Mouse (Mus musculus): ENCODE data around the gene Ackr3.

The Ackr3 gene

DNA sequence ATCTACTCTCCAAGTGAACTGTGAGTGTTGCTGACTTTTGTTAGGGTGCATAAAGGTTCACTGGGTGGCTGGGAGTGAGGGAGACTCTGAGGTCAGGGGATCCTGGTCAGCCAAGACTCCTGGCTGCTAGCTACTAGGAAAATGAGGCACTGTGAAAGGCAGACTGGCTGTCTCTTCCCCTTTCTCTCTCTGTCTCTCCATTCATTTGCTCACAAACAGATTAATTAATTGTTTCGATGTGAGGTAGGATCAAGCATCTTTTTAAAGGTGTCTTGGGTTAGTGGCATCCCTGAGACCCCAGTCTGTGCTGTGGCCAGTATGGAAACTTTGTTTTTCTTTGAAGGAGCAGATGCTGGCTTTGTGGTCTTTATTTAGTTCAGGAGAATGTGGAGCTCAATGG is 1.0 kb downstream of the Ackr3 start:
- DNase-seq (ENCODE audit: low read depth): no peak

DNA sequence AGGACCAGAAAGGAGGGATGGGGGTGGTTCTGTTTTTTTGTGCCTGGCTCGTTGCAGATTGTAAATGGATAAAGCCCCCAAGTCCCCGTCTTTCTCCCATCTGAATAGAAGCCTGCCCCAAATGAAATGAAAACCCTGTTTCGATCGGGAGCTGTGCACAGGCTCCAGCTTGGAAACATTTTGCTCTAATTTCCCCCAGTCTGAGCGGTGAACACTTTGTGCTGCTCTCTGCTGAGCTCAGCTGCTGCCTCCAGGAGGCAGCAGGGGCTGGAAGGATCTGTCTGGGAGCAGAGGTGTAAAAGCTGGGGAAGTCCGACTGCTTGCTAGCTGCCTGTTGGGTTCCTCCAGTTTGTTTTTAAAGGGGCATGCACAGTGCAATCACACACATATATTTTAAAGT is 1.4 kb downstream of the Ackr3 start:
- no peak for DNase-seq (ENCODE audit: low read depth)

DNA sequence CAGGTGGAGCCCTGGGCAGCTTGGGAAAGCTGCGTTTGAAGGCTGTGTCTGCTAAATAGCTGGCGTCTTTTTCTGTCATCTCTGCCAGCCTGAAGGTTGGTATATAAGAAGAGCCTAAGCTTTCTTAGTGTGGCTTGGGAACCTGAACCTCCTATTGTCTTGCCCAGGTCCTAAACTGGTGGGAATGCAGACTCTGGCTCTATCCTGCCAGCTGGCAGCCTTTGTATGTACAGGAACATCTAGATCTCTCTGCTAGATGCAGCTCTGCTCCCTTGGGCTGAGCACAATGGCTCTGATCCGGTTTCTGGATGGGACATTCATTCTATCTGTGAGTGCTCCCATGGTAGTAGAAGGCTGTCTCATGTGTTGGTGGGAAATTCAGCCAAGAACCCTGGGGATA is 2.9 kb downstream of the Ackr3 start:
- no peak for DNase-seq (ENCODE audit: low read depth)

DNA sequence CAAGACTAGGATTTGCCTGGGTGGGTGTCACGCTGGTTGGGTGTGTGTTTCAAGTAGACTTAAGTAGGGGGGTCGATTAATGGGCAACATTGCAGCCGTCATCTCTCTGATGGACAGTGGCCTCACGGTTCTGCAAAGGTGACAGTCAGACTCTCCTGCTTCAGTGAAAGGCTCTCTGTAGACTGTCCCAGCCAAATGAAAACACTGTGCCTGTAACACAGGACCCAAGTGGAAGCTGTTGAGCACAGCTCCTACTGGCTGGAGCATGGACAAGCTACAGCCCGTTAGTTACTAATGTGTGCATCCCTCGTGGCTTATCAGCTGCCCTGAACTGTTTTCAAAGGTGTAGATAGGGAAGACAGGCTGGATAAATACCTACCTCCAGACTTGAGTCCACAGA is 3.5 kb downstream of the Ackr3 start:
- no peak for DNase-seq (ENCODE audit: low read depth)

DNA sequence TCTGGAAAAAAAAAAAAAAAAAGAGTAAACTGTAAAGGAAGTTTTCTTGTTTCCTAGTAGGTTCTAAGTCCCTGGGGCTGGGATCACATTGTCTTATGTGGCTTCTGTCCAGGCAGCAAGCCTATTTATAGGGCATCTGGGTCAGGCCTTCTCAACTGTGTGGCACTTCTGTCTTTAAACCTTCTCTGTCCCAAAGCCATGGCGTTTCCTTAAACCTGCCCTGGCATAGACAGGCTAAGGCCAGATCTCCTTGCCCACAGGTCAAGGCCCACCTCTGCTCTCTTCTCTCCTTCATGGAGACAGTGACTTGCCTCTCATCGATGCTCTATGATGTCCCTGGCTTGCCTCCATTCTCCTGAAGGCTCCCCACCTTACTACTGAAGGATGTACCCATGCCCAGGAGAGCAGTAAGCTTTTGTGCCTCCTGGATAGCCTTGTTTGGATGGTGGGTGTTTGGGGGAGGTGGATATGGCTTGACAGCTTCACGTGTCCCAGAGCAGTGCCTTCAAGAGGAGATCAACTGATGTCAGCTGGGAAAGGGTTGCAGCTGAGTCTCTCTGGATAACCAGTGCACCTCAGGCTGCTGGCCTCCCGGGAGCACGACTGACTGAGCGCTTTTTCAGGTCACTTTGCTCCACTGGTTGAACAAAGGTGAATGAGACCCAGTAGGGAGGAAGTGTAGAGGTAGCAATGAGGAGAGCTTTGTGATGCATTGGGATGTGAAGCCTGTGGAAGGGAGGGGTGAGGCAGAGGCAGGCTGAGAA is 4.1 kb downstream of the Ackr3 start:
- DNase-seq (ENCODE audit: low read depth): no peak

DNA sequence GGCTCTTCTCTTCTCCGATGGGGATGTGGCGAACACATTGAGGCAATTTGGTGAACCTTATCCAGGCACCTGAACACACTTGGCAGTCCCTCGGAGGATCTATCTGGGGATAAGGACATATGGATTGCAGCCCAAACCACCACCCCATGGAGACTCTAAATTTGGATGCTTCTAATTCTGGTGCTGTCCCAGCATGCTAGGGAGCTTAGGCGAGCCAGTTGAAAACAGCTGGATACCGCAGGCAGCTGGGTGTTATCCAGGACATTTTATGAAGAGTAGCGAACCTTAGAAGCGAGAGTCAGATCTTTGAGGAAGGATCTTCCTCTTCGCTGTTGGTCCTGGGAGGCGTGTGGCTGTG is 4.7 kb downstream of the Ackr3 start:
- no peak for DNase-seq (ENCODE audit: low read depth)

DNA sequence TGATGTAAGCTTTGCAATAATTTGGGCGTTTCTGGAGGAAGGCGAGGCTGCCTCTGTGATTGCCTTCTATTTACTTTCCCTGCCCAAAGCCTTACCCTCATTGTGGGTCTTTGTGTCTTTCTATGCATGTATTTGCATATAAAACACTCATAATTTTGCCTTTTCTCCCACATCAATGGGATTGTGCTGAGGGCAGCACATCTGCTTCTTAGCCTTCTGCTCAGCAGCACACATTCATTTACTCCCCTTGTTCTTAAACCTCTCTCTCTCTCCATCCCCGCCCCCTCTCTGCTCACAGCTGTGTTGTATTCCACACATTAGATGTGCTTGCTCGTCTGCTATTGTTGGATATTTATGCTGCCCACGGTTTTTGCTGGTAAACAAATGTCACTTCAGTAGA is 5.3 kb downstream of the Ackr3 start:
- no peak for DNase-seq (ENCODE audit: low read depth)

DNA sequence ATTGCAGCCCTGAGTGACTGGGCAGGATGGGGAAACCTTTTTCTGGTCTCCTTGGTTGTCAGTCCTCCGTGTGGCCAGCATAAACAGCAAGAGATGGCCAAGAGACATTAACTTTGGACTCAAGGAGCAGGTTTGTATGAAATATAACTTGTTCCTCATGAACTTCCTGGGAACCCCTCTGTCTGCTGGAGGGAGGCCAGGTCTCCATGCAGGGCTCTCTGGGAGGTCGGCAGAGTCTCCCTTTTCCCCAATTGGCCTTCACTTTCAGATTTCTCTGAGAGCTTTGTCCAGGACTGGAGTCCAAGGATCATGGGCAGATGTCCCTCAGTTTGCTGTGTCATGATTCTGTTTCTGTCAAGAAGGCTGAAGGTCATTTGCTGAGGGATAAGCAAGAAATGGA is 6.0 kb downstream of the Ackr3 start:
- DNase-seq (ENCODE audit: low read depth): no peak

DNA sequence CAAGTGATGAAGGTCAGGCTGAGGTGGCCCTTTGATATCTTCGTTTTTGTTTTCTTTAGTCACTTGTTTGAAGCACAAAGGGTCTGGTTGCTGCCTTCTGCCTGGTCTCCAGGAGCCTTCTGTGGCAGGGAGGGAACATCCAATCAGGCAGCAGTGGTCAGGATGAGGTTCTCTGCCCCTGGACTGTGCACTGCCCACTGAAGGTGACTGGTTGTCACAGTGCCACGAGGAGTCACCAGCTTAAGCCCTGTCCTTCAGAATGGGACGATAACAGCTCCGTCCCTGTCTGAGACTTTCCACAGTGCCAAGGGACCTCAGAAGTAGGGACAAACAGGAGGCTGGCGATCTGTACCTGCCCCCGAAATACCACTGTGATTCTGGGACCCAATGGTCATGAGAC is 6.6 kb downstream of the Ackr3 start:
- no peak for DNase-seq (ENCODE audit: low read depth)

DNA sequence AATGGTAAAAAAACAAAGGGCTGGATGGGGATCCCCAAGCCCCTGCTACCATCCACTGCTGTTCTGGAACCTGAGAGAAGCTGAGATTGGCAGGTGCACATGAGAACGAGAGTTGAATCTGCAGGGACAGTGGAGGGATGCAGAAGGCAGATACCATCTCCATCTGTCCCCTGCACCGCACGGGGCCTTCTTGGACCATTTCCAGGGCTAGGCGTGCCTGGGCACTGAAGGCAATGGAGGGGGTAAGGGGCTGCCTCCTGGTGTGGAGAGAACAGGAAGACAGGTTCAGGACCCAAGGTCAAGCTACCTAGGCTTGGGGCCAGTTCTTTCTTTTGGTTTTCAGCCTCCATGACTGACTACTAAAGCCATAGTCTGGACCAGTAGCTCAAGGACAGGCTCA is 7.0 kb downstream of the Ackr3 start:
- no peak for DNase-seq (ENCODE audit: low read depth)

DNA sequence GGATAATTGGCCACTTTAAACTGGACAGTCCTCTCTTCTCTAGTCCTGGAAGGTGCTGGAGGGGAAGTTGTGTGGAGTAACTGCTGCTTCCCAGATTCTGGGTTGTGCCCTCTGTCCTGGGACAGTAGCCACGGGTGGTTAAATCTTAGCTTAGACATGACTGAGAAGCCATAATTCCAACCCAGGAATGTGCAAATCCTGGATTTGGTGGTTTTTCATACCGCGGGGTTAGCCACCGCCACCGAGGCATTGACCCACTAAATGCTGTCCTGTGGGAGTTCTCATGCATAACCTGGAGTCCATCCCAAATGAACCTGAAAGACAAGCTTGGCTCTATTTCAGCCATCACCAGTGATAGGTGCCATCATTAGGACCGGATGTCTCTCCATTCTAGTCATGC is 8.6 kb downstream of the Ackr3 start:
- no peak for DNase-seq (ENCODE audit: low read depth)

DNA sequence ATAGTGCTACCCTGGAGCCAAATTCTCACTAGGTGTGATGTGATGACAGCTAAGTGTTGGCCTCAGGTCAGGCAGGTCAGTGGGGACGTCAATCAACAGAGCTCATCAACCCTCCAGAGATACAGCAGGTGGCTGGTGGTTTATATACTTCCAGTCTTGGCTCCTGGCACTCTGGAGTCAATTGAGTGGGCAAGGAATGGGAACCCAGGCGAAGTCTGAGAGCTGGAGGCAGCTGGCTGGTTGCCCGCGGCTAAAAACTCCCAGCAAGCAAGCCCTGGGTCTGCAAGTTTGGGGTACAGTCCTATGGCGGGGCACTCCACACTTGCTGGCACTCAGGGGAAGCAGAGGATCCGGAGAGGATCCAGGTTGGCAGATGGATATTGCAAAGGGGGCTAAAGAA is 9.1 kb downstream of the Ackr3 start:
- DNase-seq (ENCODE audit: low read depth): no peak

DNA sequence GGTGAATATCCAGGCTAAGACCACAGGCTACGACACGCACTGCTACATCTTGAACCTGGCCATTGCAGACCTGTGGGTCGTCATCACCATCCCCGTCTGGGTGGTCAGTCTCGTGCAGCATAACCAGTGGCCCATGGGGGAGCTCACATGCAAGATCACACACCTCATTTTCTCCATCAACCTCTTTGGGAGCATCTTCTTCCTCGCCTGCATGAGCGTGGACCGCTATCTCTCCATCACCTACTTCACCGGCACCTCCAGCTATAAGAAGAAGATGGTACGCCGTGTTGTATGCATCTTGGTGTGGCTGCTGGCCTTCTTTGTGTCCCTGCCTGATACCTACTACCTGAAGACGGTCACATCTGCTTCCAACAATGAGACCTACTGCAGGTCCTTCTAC is 10.2 kb downstream of the Ackr3 start:
- DNase-seq (ENCODE audit: low read depth): no peak

DNA sequence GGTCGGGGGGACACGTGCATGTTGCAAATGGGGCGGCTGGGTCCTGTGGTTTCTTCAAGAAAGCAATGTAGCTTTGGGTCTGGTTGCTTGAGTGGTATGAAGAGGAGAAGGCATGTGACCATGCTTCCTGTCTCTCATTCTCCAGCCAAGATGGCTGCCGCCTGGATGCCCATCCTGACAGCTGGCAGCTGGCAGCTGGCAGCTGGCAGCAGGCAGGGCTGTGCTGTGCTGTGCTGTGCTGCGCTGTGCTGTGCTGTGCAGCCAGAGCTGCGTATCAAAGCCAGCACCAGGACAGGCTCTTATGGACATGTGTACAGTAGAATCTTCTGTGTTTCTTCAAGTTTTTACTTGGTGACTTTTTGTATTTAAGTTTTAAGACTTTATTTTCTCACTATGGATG is 11.1 kb downstream of the Ackr3 start:
- no peak for DNase-seq (ENCODE audit: low read depth)

DNA sequence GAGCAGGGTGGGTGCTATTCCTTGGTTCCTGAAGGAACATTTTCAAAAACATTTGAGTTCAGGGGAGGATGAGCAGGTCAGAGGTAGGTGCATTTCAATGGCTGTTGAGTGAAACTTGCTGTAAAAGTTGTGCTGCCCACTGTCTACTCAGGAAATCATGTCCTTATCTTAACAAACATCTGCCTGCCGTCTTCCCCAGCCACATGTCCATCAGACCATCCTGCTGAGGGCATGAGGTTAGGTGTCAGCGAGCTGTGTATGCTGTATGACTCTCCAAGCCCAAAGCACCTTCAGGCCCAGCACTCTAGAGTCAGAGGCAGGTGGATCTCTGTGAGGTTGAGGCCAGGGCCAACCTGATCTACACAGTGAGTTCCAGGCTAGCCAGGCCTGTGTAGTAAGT is 12.1 kb downstream of the Ackr3 start:
- DNase-seq (ENCODE audit: low read depth): no peak

DNA sequence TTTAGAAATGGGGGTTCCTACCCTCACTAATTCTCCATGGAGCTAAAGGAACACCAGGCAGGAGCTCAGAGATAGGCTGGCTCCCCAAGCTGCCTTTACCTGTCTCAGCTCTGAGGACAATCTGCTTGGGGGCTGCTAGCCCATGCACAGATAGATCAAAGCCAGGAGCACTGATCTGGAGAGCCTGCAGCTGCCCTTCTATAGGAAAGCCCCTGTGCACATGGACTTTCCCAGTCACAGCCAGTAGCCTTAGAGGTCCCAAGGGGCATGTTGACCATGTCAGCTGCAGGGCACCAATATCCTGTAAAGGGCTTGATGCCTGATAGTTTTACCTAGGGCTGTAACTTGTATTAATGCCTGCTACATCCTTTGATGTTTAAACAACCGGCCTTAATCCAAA is 12.6 kb downstream of the Ackr3 start:
- no peak for DNase-seq (ENCODE audit: low read depth)

DNA sequence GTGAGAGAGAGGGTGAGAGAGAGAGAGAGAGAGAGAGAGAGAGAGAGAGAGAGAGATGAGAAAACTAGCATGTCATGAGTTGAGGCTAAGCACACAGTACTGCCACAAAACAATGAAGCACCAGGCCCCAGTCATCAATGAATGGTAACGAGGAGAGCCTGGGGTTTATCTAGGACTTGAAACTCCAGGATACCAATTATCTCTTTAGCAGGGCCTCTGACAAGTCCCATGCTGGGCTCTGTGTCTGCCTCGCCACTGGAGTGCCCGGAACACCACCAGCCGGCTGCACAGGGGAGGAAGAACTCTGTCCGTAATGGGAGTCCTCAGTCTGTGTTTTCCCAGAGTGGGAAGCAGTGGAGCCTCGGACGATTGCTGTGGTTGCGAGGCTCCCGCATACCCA is 16.5 kb downstream of the Ackr3 start:
- DNase-seq (ENCODE audit: low read depth): no peak

DNA sequence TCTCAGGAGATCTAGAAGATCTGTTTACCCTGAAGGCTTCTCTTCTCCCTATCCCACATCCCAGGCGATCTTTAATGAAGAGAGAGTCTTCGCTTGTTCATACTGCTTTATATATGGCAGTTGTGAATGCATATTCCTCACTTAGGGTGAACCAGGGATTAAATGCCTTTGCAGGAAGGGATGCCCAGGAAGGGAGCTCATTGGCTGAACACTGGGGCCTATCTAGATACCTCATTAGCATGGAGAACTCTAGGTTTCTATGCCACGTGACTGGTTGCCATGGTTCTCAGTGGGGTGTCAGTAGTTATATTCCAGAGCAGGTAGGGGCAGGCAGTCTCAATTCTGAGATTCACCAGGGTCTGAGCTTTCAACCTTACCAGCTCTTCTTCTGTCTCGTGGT is 17.1 kb downstream of the Ackr3 start:
- no peak for DNase-seq (ENCODE audit: low read depth)

DNA sequence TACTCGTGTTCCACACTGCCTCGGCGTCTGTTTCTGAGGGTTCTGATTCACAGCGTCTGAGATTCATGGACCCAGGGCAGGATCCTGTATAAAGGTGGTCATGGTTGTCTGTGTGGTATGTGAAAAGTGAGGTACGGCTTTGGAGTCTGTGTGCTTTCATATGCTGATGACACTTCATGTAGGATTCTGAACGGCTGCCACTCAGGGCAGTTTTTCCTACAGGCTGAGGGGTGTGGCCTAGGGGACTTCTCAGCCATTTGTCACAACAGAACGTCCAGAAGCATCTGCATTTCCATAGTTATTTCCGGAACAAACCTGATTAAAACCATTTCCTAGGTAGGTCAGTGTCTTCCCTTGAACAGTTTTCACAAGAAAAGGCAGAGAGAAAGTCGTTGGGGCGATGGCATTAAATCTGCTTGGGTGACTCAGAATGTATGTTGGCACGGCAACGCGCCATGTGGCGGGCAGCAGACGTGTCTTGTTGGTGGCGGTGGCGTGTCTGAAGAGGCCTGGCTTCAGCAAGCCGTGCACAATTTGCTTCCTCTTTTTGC is 18.1 kb downstream of the Ackr3 start:
- no peak for DNase-seq (ENCODE audit: low read depth)

DNA sequence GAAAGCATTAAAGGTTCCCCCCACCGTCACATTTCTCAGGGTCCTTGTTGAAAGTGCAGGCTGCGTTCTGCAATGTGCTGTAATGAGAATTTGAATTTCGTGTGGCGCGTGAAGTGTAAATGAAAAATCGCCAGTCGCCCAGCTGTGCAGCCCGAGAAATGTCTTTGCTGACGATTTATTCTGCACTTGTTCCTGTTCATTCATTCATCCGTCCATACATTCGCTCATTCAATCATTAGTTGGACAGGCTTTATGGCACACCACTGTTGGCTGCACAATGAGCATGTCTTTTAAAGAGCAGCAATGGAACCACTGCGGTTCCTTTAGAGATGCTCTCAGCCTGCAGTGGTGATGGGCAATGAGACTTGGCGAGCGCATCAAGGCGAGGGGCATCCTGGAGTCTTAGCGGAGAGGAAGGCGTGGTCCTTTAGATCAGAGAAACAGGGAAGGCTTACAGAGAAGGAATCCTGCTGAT is 18.7 kb downstream of the Ackr3 start:
- no peak for DNase-seq (ENCODE audit: low read depth)

DNA sequence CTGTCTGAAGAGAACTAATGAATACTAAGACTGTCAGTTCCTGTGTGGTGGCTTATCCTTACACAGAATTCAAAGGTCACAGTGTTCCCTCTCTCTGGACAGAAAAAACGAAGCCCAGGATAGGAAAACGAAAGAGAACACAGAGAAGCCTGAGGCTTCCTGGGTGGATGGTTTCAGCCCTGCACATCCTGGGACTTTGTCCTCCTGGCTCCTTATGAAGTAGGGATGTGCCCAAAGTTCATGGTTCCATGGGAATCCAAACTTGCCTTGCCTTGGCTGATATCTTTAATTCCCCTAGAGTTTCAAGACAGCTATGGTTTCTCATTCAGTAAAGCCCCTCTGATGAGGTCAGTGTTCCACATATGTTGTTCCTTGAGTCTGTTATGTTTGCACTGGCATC is 19.2 kb downstream of the Ackr3 start:
- DNase-seq (ENCODE audit: low read depth): no peak

DNA sequence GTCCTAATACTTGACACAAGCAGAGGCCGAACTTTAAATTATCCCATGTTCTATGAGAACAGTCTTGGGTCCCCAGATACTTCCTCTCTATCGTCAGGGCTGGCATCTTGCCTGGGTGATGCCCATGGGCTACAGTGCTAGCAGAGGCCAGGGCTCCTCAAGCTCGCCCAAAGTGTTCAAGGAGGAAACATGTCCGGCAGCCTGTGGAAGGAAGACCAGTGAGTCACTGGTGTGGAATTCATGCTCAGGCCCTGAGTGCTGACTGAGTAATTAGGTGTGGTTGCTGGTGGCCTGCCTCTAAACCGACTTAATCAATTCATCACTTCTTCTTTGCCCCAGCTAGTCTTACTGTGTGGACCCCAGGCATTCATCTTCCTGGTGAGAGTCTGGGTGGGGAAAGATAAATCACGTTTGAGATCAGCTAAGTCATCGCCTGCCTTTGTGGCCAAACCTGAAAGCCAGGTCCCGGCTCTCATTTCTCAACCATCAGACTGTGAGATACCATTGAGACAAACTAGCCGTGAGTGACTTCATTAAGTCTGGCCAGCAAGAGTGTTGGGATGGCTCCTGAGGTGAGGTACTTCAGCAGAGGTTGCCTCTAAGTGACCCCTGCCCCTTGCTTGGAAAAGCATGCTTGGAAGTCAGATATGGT is 21.9 kb downstream of the Ackr3 start:
- DNase-seq (ENCODE audit: low read depth): no peak

DNA sequence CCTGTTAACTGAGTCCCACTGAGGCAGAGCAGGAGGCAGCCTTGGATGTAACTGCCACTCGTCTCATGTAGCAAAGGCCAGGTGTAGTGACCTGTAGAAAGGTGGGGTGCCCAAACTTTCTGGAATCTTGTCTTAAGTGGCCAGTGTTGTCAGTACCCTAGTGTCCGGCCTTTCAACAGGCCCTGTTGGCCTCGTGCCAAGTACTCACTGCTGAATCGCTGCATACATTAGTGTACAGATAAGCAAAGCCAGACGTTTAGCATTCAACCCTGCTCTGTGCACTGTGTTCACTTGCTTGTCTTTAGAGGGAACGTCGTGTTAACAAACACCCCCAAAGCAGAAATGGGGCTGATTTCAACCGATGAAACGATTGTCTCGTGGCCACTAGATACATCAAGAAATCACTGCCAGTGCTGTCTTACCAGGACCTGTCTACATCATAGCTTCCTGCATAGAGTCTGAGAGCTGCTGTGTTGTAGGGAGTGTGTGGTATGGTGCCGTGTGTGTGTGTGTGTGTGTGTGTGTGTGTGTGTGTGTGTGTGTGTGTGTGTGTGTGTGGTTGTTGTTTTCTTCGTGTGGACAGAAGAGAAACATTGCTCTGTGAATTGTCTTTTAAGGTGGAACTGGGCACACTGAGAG is 24.0 kb downstream of the Ackr3 start:
- no peak for DNase-seq (ENCODE audit: low read depth)
